Mouse (Mus musculus): Measurements from ENCODE around the gene Fra10ac1.

The Fra10ac1 gene

DNA sequence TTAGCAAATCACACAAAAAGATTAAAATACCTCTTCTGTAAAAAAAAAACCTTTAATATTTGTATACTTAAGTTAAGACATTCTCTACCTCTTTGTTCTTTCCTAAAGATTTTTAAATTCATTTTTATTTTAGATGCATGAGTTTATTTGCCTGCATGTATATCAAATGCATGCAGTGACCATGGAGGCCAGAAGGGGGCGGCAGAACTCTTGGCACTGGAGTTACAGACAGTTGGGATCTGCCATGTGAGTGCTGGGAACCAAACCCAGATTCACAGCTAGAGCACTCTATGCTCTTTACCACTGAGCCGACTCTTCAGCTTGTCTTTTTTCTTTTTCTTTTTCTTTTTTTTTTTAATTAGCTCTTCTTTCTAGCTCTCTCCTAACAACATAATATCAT, 4.7 kb upstream of the Fra10ac1 start:
- no peak for DNase-seq (ENCODE audit: low spot score)

GRCm38 (mm10) chr19:38224685-38225060, 717 bp upstream of the Fra10ac1 start:
- no peak for DNase-seq (ENCODE audit: low spot score)

DNA sequence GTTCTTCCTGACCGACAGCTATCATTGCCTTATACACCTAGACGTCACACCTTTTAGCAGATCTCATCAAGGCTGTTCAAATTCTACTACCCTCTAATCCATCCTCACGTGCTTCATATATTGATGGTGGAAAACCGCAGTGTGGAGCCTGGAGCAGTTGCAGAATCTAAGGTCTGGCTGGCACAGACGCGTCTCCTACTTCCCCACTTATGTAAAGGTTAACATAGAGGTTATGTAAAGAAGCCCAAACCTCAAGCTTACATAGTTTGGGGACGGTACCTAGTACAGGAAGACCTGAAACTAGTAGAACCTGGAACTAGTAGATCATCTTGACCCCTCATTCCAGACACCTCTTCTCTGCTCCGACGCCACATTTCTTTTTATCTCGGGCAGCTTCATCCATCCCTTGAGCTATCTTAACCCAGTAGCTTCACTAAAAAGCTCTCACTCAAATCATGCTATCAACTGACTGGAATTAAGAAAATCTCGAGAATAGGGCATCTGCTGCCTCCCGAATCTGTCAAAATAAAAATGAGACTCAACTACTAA, 526 bp downstream of the Fra10ac1 start:
- DNase-seq (ENCODE audit: low spot score): no peak

DNA sequence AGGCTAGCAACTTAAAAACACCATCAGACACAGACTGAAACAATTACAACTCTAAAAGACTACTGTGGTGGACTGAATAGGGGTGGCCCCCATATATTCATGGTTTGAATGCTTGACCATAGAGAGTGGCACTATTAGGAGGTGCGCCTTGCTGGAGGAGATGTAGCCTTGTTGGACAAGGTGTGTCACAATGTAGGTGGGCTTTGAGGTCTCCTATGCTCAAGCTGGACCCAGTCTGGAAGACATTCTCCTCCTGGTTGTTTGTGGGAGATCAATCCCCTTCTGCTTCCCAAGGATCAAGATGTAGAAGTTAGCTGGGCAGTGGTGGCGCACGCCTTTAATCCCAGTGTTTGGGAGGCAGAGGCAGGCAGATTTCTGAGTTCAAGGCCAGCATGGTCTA, 6.3 kb downstream of the Fra10ac1 start:
- DNase-seq (ENCODE audit: low spot score): no peak

- DNase-seq (ENCODE audit: low spot score): no peak
These were observed 17.3 kb downstream of the Fra10ac1 start for GRCm38 (mm10) chr19:38206669-38207068.

DNA sequence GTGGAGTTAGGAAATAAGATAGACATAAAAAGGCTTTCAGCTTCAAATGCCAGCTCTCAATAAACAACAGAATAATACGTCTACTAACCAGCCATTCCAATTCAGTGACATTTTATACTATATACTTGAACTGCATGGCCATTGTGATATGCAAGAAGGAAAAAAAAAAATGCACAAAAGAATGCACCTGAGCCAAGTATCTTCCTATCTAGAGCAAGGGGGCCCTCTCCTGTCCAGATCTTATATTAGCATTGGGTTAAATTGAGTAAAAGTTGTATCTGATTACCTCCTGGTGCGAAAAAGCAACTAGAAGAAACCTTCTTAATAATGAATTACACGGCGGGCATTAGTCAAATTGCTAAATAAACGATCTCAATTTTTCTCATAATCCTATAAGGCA, 25.2 kb downstream of the Fra10ac1 start:
- no peak for DNase-seq (ENCODE audit: low spot score)

DNA sequence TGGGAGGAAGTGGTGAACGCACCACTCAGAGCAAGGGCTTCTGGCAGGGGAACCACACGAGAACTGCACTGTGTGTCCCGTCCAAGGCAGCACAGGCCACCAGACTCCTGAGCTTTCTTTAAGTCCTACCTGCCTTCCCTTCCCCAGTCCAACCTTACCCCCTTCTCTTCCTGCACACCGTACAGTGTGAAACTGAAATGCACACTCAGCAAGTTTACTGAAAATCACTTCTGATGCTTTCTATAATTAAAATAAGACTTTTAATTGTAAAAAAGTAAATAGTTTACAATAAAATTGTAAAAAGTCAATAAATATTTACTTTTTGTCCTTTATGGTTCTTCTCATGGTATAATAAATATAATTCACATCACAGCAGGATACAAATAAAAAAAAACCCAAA, 28.7 kb downstream of the Fra10ac1 start:
- no peak for DNase-seq (ENCODE audit: low spot score)

DNA sequence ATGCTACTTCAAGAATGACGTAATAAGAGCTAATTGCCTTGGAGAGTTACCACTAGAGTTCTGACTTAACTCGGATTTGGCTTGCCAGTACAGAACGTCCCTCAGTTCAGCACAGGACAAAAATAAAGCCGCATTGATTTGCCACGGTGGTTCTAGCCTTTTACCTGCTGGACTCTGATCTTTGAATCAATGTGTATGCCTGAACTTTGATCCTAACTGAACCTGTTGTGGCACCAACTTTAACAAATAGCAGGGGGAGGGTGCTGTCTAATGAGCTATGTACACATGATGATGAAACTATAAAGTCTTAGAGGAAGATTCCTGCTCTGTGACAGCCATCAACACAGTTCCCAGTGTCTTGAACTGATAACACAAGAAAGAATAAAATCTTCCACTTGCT, 32.5 kb downstream of the Fra10ac1 start:
- no peak for DNase-seq (ENCODE audit: low spot score)

DNA sequence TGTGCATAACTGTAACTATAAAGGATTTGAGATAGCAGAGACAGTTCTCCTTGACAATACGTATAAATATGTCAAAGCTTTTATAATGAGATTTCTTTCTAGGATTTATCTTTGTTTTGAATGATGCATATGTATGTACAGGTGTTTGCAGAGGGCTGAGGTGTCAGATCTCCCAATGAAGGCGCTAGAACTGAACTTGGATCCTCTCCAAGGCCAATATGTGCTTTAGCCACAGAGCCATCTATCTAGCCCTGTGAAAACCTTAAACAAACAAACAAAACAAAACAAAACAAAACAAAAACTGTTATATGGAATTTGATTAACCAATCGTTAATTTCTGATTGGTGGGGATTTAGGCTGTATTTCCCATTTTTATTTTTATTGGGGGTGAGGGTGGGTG, 33.4 kb downstream of the Fra10ac1 start:
- DNase-seq (ENCODE audit: low spot score): no peak

DNA sequence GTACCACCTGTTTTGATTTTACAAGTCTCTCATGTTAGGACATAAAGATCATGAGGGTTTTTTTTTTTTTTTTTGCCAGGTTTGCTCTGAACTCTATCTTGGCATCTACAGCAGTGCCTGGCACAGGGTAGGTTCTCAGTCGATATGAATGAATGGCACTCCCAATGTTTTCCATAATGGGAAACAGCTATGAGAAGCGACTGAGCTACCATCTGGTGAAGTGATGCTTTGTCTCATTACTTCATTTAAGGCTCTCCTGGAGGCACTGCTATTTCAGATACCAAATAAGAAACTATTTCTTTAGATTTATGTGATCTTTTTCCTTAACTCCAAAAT, 36.6 kb downstream of the Fra10ac1 start:
- no peak for DNase-seq (ENCODE audit: low spot score)

- DNase-seq (ENCODE audit: low spot score): no peak
These were observed 37.2 kb downstream of the Fra10ac1 start for GRCm38 (mm10) chr19:38186631-38187344.

GRCm38 (mm10) chr19:38179675-38180074, 44.3 kb downstream of the Fra10ac1 start:
- no peak for DNase-seq (ENCODE audit: low spot score)

- no peak for DNase-seq (ENCODE audit: low spot score)
These were observed 59.3 kb downstream of the Fra10ac1 start for GRCm38 (mm10) chr19:38164633-38165032.

GRCm38 (mm10) chr19:38161648-38162354, 62.2 kb downstream of the Fra10ac1 start:
- no peak for DNase-seq (ENCODE audit: low spot score)

DNA sequence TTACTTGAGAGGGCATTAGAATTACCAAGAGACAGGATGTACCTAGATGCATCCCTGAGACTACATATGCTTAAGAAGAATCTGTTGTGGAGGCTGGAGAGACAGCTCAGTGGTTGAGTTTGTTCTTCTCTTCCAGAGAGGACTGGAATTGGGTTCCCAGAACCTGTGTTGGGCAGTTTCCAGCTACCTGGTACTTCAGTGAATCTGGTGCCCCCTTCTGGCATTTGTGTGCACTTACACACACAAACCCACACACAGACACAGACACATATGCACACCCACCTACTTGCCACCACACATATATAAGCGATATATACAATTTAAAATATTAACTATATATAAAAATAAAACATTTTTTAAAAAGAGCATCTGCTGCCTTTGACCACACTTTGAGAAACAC, 67.7 kb downstream of the Fra10ac1 start:
- no peak for DNase-seq (ENCODE audit: low spot score)

DNA sequence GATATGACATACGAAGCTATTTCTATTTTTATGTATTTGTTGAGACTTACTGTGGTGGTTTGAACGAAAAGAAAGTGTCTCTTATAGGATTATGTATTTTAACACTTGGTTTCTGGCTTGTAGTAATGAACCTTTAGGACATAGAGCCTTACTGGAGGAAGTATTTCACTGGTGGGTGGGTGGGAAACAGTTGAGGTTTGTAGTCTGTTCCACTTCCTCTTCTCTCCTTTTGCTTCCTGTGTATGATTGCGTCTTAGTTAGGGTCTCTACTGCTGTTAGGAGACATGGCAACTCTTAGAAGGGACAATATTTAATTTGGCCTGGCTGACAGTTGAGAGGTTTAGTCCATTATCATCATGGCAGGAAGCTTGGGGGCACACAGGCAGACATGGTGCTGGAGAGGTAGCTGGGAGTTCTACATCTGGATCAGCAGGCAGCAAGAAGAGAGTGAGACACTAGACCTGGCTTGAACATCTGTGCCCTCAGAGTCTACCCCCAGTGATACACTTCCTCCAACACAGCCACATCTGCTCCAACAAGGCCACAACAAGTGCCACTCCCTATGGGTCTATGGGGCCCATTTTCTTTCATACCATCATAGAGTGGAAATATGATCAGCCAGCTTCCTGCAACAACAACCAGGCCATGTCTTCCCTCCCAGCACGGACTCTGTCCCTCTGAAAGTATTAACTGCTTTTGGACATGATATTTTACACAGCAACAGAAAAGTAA, 80.2 kb downstream of the Fra10ac1 start:
- no peak for DNase-seq (ENCODE audit: low spot score)

Measured in spleen, adult 12 weeks (tissue).